Mouse (Mus musculus) heart, postnatal 0 days (tissue): ENCODE data around the gene Axl.

Source experiments
- CTCF ChIP-seq: IDR thresholded peaks from 2 replicates; pipeline ENCODE4 v1.5.1; 2016; ENCODE audit warnings: antibody characterized with exemption, control low read depth, low read depth
- EP300 ChIP-seq: IDR thresholded peaks from 2 replicates; pipeline ENCODE4 v1.6.1; 2016; ENCODE audit warnings: antibody characterized with exemption, low read depth

DNA sequence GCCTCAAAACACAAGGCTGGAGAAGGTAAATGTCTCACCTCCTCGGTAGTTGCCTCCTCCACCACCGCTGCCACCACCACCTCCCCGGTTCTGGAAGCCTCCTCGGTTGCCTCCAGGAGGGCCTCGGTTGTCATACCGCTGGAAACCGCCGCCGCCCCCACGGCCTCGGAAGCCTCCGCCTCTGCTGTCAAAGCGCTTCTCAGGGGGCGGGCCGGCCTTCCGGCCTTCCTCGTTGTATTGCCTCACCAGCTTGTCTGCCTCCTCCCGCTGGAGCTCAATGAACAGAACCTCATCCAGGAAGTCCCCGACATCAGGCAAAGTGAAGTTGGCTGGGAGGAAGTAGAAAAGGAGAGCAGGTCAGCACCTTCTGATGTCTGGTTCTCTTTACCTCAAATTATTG is 62.6 kb downstream of the Axl start:
- TF ChIP-seq CTCF (no peak), EP300 (no peak)
